Mouse (Mus musculus) liver, adult 2 months (tissue): ENCODE data around the gene Klrb1.
"Not testable (repeated sequence)": the region's sequence is repeated elsewhere in the genome, so short reads cannot be mapped to it uniquely, and the experiment has no call there.

ENCODE experiments used
- CTCF ChIP-seq: fragments of 200-500 bp; IDR thresholded peaks from 2 replicates; pipeline ENCODE4 v1.5.1; 2011; ENCODE audit warnings: low read depth, low read length, control low read depth
- POLR2A ChIP-seq: fragments of 200-500 bp; IDR thresholded peaks from 2 replicates; pipeline ENCODE4 v1.6.1; 2011; ENCODE audit warnings: low read length, control low read depth; ENCODE audit not compliant: insufficient read depth; ENCODE audit errors: extremely low read depth

DNA sequence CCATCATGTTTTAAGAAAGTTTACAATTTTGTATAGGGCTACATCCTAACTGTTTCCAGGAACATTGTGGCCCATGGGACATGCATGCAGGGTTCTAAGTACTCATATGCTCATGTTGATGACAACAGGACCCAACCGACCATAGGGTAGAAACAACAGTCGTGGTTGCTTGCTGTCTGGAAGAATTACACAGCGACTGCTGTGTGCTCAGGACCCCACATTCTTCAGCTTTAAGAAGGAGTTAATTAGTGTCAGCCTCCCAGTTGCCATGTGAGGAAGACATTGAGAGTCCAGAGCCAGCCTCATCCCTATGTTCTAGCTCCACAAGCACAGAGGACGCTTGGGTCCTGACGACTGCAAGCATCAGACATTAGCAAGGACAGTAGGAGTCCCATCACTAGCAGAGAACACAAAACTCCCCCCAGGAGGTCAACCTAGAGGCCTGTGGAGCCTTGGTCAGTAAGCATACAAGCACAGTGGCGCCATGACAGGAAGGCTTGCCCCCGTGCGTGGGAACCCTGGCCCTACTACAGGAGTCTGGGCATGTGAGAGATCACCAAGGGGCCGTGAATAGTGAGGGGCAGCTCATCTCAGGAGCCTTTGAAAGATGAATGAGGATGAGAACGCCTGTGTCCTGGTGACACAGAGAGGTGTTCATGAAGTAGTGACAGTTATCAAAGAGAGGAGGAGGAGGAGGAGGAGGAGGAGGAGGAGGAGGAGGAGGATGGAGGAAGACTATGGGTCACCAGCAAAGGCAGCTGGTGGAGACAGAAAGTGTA lies 40.2 kb upstream of the Klrb1 start:
- not testable (repeated sequence) for TF ChIP-seq POLR2A, CTCF
